In genomic region chr3:63872818-63873217, GRCm38 (mm10) we compare ENCODE assay signal across 21 mouse cellular contexts. TPM values are rescaled to one million over a fixed set of nuclear protein-coding genes. Genes with fewer than 3 reads are reported as not detected.
"Had no signal": no experiment of that assay in that cellular context is flagged by ENCODE, and none has a peak within 500 bp of the region (broad histone marks: within the 10 kb centered on the region; RNA-seq: fewer than 3 reads in every experiment).

No protein-coding gene starts in this region.

- H3K9ac ChIP-seq: liver, embryonic 13.5 days; midbrain, embryonic 13.5 days; neural tube, embryonic 15.5 days had no signal

- H3K27me3 ChIP-seq: liver, embryonic 13.5 days; midbrain, embryonic 13.5 days; neural tube, embryonic 15.5 days had no signal

- H3K4me3 ChIP-seq: left cerebral cortex, adult 2 months; liver, embryonic 13.5 days; midbrain, embryonic 13.5 days; myocyte; neural tube, embryonic 15.5 days had no signal

- H3K27ac ChIP-seq: left cerebral cortex, adult 2 months; liver, embryonic 13.5 days; midbrain, embryonic 13.5 days; neural tube, embryonic 15.5 days; stomach, postnatal 0 days had no signal

- H3K36me3 ChIP-seq: liver, embryonic 13.5 days; neural tube, embryonic 15.5 days had no signal

- ATAC-seq: midbrain, embryonic 13.5 days; midbrain, embryonic 16.5 days had no signal

- H3K9me3 ChIP-seq: liver, embryonic 13.5 days; midbrain, embryonic 13.5 days; neural tube, embryonic 15.5 days had no signal

- H3K4me2 ChIP-seq: liver, embryonic 13.5 days; midbrain, embryonic 13.5 days; neural tube, embryonic 15.5 days had no signal

- DNase-seq: kidney, adult 18-20 months; kidney, postnatal 10 days; kidney, postnatal 36 days; layer of hippocampus, postnatal 36 days; liver, embryonic 13.5 days; lung, adult 2 months; lung, postnatal 14 days; lung, postnatal 4 days; right cerebral cortex, adult 18-20 months; right cerebral cortex, postnatal 14 days; right cerebral cortex, postnatal 4 days; thymus, adult 2 months; thymus, postnatal 14 days; thymus, postnatal 4 days had no signal

- H3K4me1 ChIP-seq: liver, embryonic 13.5 days; neural tube, embryonic 15.5 days had no signal

RNA-seq across cellular contexts. Expression of gene Plch1, which starts 26.5 kb away (rescaled TPM):
- polyA plus RNA-seq: liver, adult 2 months had no signal
